ENCODE assay signal across 8 mouse cellular contexts in the genomic region with DNA sequence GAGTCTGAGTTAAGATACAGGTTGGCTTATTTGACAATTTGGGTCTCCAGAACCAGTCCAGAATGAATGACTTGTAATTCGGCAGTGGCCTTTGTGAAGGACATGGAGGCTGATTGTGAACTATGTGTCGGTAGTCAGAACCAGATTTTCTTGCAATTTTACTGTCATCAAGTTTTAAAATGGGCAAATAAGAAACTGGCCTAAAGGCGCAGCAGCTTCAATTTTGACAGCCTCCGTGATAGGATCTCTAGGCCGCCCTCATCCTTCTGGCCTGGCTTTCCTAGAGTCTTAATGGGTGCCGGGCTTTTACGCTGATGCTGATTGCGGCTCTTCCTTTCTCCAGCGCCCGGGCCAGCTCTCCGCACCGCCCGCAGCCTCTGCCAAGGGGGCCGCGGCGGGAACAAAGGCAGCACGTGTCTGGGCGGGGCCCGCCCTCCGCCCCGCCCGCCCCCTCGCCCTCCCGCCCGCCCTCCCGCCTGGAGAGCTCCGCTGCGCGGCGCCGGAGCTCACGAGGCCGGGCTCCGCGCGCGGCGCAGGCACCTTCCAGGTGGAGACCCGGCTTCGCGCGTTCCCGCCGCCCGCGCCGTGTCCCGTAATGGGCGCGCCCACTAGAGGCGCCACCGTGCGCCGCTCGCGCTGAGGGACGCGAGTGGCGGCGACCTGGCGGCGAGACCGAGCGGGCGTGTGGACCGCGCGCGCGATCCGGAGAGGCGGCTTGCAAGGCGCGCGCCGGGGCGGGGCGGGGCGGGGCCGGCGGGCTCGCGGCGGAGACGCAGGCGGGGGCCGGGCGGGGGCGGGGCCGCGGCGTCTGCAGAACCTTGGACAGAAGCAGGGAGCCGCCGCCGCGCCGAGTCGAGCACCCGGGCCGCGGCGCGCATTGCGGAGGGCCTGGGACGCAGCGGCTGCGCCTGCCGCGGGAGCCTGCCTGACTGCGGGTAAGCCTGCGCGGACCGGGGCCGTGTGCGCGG. TPM values are rescaled to one million over a fixed set of nuclear protein-coding genes. Genes with fewer than 3 reads are reported as not detected.
DNase-seq lines count a peak whose midpoint lies in the region; ATAC-seq and TF ChIP-seq lines count a peak whose summit lies in the region.

A gene (plus strand): TSS at position 802 of the 968 bp plus-strand sequence.

- peaks cover 7% of the 10 kb centered on the region; the same call in 1 of the 2 replicates for H3K36me3 ChIP-seq in forebrain, postnatal 0 days (ENCODE audit: insufficient read depth)
- H3K36me3 ChIP-seq in lung, embryonic 15.5 days, result peaks cover 16% of the 10 kb centered on the region
- H3K36me3 ChIP-seq in thymus, adult 2 months (ENCODE audit: control insufficient read depth, insufficient read depth, low read length), result peaks cover 5% of the 10 kb centered on the region; the same call in 1 of the 2 replicates

- 1% methylated on average over 82 of the region's 116 CpGs for WGBS in cerebellum, adult 2 months
- 2% methylated on average over 71 of the region's 116 CpGs for WGBS in forebrain, postnatal 0 days
- WGBS in lung, embryonic 15.5 days, result 1% methylated on average over 99 of the region's 116 CpGs
- 2% methylated on average over 112 of the region's 116 CpGs for WGBS in thymus, adult 2 months

- ATAC-seq in forebrain, postnatal 0 days, result peak; percentile 88
- peak; percentile 89 for ATAC-seq in lung, embryonic 15.5 days (ENCODE audit: borderline replicate concordance, extremely low read depth, low FRiP score, low TSS enrichment)

- H3K27me3 ChIP-seq in cerebellum, adult 2 months (ENCODE audit: control insufficient read depth, insufficient read depth, low read length), result no peaks in the 10 kb centered on the region
- H3K27me3 ChIP-seq in forebrain, postnatal 0 days (ENCODE audit: insufficient read depth, low read length), result no peaks in the 10 kb centered on the region
- peaks cover 7% of the 10 kb centered on the region; the same call in 1 of the 2 replicates for H3K27me3 ChIP-seq in lung, embryonic 15.5 days
- no peaks in the 10 kb centered on the region for H3K27me3 ChIP-seq in thymus, adult 2 months (ENCODE audit: control insufficient read depth, insufficient read depth, low read length)

- peak within 1 kb of the TSS; percentile 96 for H3K27ac ChIP-seq in cerebellum, adult 2 months (ENCODE audit: insufficient read depth, low read length)
- peak within 1 kb of the TSS; percentile 99 for H3K27ac ChIP-seq in forebrain, postnatal 0 days (ENCODE audit: low read depth, low read length)
- H3K27ac ChIP-seq in lung, embryonic 15.5 days, result peak within 1 kb of the TSS; percentile 86
- H3K27ac ChIP-seq in thymus, adult 2 months (ENCODE audit: control insufficient read depth, insufficient read depth, low read length), result no peak within 1 kb of the TSS

- H3K4me1 ChIP-seq in cerebellum, adult 2 months (ENCODE audit: control insufficient read depth, insufficient read depth, low read length), result peaks cover 16% of the 10 kb centered on the region; the same call in 1 of the 2 replicates
- peaks cover 13% of the 10 kb centered on the region; the same call in 1 of the 2 replicates for H3K4me1 ChIP-seq in forebrain, postnatal 0 days (ENCODE audit: insufficient read depth)
- peaks cover 36% of the 10 kb centered on the region for H3K4me1 ChIP-seq in lung, embryonic 15.5 days
- H3K4me1 ChIP-seq in thymus, adult 2 months (replicated peaks; ENCODE audit: control insufficient read depth, insufficient read depth, low read length), result peaks cover 22% of the 10 kb centered on the region

- TF ChIP-seq CTCF in cerebellum, adult 2 months (IDR thresholded peaks at IDR 0.05; ENCODE audit: borderline replicate concordance, insufficient read depth, low read depth, low read length), result peak; percentile 67
- TF ChIP-seq CTCF in forebrain, postnatal 0 days (IDR thresholded peaks at IDR 0.05; ENCODE audit: low read depth), result peak; percentile 80
- peak; percentile 92 for TF ChIP-seq CTCF in thymus, adult 2 months (IDR thresholded peaks at IDR 0.05; ENCODE audit: borderline replicate concordance, control insufficient read depth, extremely low read depth, insufficient read depth, low read length, poor library complexity)

- H3K4me2 ChIP-seq in forebrain, postnatal 0 days (ENCODE audit: low read depth), result peak within 1 kb of the TSS; percentile 88
- H3K4me2 ChIP-seq in lung, embryonic 15.5 days, result peak within 1 kb of the TSS; percentile 93

- H3K9me3 ChIP-seq in forebrain, postnatal 0 days (ENCODE audit: low read length), result no peaks in the 10 kb centered on the region
- no peaks in the 10 kb centered on the region for H3K9me3 ChIP-seq in lung, embryonic 15.5 days

- H3K9ac ChIP-seq in forebrain, postnatal 0 days, result peak within 1 kb of the TSS; percentile 99
- peak within 1 kb of the TSS; percentile 47 for H3K9ac ChIP-seq in lung, embryonic 15.5 days

- H3K4me3 ChIP-seq in cerebellum, adult 2 months (replicated peaks; ENCODE audit: insufficient read depth, low read depth, low read length), result peak within 1 kb of the TSS; percentile 92
- peak within 1 kb of the TSS; percentile 97 for H3K4me3 ChIP-seq in forebrain, postnatal 0 days (ENCODE audit: low read depth, low read length)
- H3K4me3 ChIP-seq in lung, embryonic 15.5 days, result peak within 1 kb of the TSS; percentile 53
- peak within 1 kb of the TSS; percentile 61 for H3K4me3 ChIP-seq in thymus, adult 2 months (ENCODE audit: control insufficient read depth, insufficient read depth, low read length)

- peak; percentile 96 for DNase-seq in Muller cell, postnatal 12 days (ENCODE audit: inconsistent ontology term)
- peak; percentile 95 to 96 for DNase-seq in cerebellum, adult 2 months
- DNase-seq in forebrain, postnatal 0 days, result peak; percentile 99
- peak; percentile 89 for DNase-seq in heart, postnatal 4 days
- peak in 1 of 2 experiments; percentile 88 for DNase-seq in layer of hippocampus, adult 8-10 months (ENCODE audit: low spot score in 2 of 2)
- DNase-seq in ovary, adult 18-20 months (ENCODE audit: low spot score), result peak; percentile 77
- DNase-seq in thymus, adult 2 months, result peak; percentile 95

- TF ChIP-seq POLR2A in cerebellum, adult 2 months (IDR thresholded peaks at IDR 0.05; ENCODE audit: borderline replicate concordance, insufficient read depth, low read length), result peak; percentile 63
- no peak for TF ChIP-seq POLR2A in thymus, adult 2 months (IDR thresholded peaks at IDR 0.05; ENCODE audit: control insufficient read depth, extremely low read depth, insufficient read depth, low read length, poor library complexity)

RNA-seq across cellular contexts. Expression of the gene that starts here (rescaled TPM):
- 86.7 and 93.9 TPM in 2 replicates for polyA plus RNA-seq in cerebellum, adult 2 months (2012; rRNA removed)
- total RNA-seq in forebrain, postnatal 0 days (2014; rRNA removed), result 392 and 416 TPM in 2 replicates
- 117 and 122 TPM in 2 replicates for polyA plus RNA-seq in forebrain, postnatal 0 days (2015; fragmentation: Nextera tagmentation; extraction: Ambion mirVana)
- 1 to 10 TPM; 1.2 to 1.8 TPM for total RNA-seq in heart, postnatal 4 days (2021)
- total RNA-seq in layer of hippocampus, adult 8-10 months (2022), result 100 to 1,000 TPM; 180 to 207 (median 189) TPM
- polyA plus RNA-seq in lung, embryonic 15.5 days (2015; fragmentation: Nextera tagmentation; extraction: Ambion mirVana), result 0.81 and 1.2 TPM in 2 replicates
- 10.8 and 12.3 TPM in 2 replicates for polyA plus RNA-seq in thymus, adult 2 months (2012; rRNA removed)

Comparison
In these comparisons a context has a peak if more than half of its experiments do, and no peak if none do; other contexts are left out.
1. RNA of the gene that starts here (total RNA-seq): 392 to 416 TPM in forebrain, postnatal 0 days and 180 to 207 TPM in layer of hippocampus, adult 8-10 months; 1.2 to 1.8 TPM in heart, postnatal 4 days; every median in the first group is over 10 times any median in the second.
2. Peak in every context shown above with its lines, with median percentiles within 50 percentile points of each other: H3K4me3 ChIP-seq and CTCF ChIP-seq.